In the genomic region with DNA sequence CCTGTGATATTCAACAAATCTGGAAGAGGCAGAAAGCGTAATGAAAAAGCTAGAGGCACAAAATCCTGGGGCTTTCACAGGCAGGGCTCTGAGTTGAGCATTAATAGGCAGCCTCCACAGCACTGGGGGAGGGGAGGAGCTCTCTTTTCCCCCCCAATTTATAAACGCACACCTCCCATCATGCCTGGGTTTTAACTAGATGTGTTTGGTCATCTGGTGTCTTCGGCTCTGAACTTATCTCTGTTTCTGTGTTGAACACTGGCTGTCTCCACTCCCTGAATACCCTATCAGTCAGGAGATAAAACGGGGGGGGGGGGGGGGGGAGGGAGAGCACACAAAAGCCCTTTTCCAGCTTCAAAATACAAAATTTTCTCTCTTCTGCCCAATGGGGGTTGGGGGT, we compare ENCODE assay signal across 16 mouse cellular contexts. TPM values are rescaled to one million over a fixed set of nuclear protein-coding genes. Genes with fewer than 3 reads are reported as not detected.
DNase-seq lines count a peak whose midpoint lies in the region; ATAC-seq and TF ChIP-seq lines count a peak whose summit lies in the region.
"Had no signal": no experiment of that assay in that cellular context is flagged by ENCODE, and none has a peak within 500 bp of the region (broad histone marks: within the 10 kb centered on the region; RNA-seq: fewer than 3 reads in every experiment).

No protein-coding gene starts in this region.

- H3K27ac ChIP-seq in heart, embryonic 11.5 days (ENCODE audit: low read depth, low read length) = no peak overlapping the region
- H3K27ac ChIP-seq in forebrain, embryonic 10.5 days = peak overlapping the region; percentile 93
- H3K27ac ChIP-seq in hindbrain, postnatal 0 days = peak overlapping the region; percentile 66; the same call in 1 of the 2 replicates
- peak overlapping the region; percentile 86 for H3K27ac ChIP-seq in midbrain, embryonic 15.5 days

- H3K4me2 ChIP-seq in heart, embryonic 11.5 days = peak overlapping the region; percentile 19; the same call in 1 of the 2 replicates
- no peak overlapping the region for H3K4me2 ChIP-seq in hindbrain, postnatal 0 days (ENCODE audit: low read depth, low read length)
- peak overlapping the region; percentile 21; the same call in 1 of the 2 replicates for H3K4me2 ChIP-seq in midbrain, embryonic 15.5 days

- no peak for ATAC-seq in heart, embryonic 11.5 days (replicated peaks; ENCODE audit: insufficient number of reproducible peaks, low FRiP score, low TSS enrichment)
- no peak for ATAC-seq in hindbrain, postnatal 0 days
- ATAC-seq in midbrain, embryonic 15.5 days (replicated peaks) = peak; percentile 23
- no peak for ATAC-seq in monocyte, adult 5-6 weeks (replicated peaks; ENCODE audit: insufficient number of reproducible peaks, low FRiP score, low TSS enrichment, poor library complexity, severe bottlenecking)

- peaks cover 8% of the 10 kb centered on the region for H3K27me3 ChIP-seq in heart, embryonic 11.5 days (ENCODE audit: control insufficient read depth, insufficient read depth, low read length)
- no peaks in the 10 kb centered on the region for H3K27me3 ChIP-seq in forebrain, embryonic 10.5 days (ENCODE audit: poor library complexity, severe bottlenecking)
- H3K27me3 ChIP-seq in hindbrain, postnatal 0 days (ENCODE audit: insufficient read depth, low read length) = no peaks in the 10 kb centered on the region
- H3K27me3 ChIP-seq in midbrain, embryonic 15.5 days (replicated peaks) = no peaks in the 10 kb centered on the region

- no peaks in the 10 kb centered on the region for H3K36me3 ChIP-seq in heart, embryonic 11.5 days (ENCODE audit: control insufficient read depth, insufficient read depth, low read length)
- H3K36me3 ChIP-seq in forebrain, embryonic 10.5 days (replicated peaks) = peaks cover 20% of the 10 kb centered on the region
- H3K36me3 ChIP-seq in hindbrain, postnatal 0 days (ENCODE audit: insufficient read depth, low read length) = no peaks in the 10 kb centered on the region
- no peaks in the 10 kb centered on the region for H3K36me3 ChIP-seq in midbrain, embryonic 15.5 days (replicated peaks)
- H3K36me3 ChIP-seq: G1E had no signal

- TF ChIP-seq CTCF in hindbrain, postnatal 0 days (IDR thresholded peaks at IDR 0.05; ENCODE audit: low read depth) = no peak

- 16% methylated on average over 4 of the region's 4 CpGs for WGBS in heart, embryonic 11.5 days (ENCODE audit: insufficient replicate concordance)
- WGBS in forebrain, embryonic 10.5 days = 13% methylated on average over 4 of the region's 4 CpGs
- WGBS in hindbrain, postnatal 0 days = 11% methylated on average over 4 of the region's 4 CpGs
- WGBS in midbrain, embryonic 15.5 days = 5% methylated on average over 4 of the region's 4 CpGs

- intact Hi-C loops in heart, postnatal 36 days (cut with DNase I) = no loop called here

- H3K9ac ChIP-seq in heart, embryonic 11.5 days (ENCODE audit: low read depth, low read length) = no peak overlapping the region
- no peak overlapping the region for H3K9ac ChIP-seq in hindbrain, postnatal 0 days (replicated peaks; ENCODE audit: low read length)
- 0 out of 2 replicates have a peak overlapping the region, but pooled peaks have one; percentile 9 for H3K9ac ChIP-seq in midbrain, embryonic 15.5 days

- H3K9me3 ChIP-seq in heart, embryonic 11.5 days (replicated peaks; ENCODE audit: control insufficient read depth, low read length) = no peaks in the 10 kb centered on the region
- H3K9me3 ChIP-seq in forebrain, embryonic 10.5 days = no peaks in the 10 kb centered on the region
- H3K9me3 ChIP-seq in hindbrain, postnatal 0 days (ENCODE audit: low read length) = no peaks in the 10 kb centered on the region
- H3K9me3 ChIP-seq in midbrain, embryonic 15.5 days = no peaks in the 10 kb centered on the region
- H3K9me3 ChIP-seq: G1E had no signal

- no peak overlapping the region for H3K4me3 ChIP-seq in heart, embryonic 11.5 days (ENCODE audit: low read depth, low read length)
- peak overlapping the region; percentile 34 for H3K4me3 ChIP-seq in forebrain, embryonic 10.5 days
- no peak overlapping the region for H3K4me3 ChIP-seq in hindbrain, postnatal 0 days (ENCODE audit: low read length)
- no peak overlapping the region for H3K4me3 ChIP-seq in midbrain, embryonic 15.5 days
- H3K4me3 ChIP-seq: erythroblast, embryonic 14.5 days; myocyte had no signal

- no peak for DNase-seq in heart, postnatal 36 days
- DNase-seq in forebrain, embryonic 10.5 days (ENCODE audit: extremely low spot score, low spot score) = peak; percentile 56
- no peak for DNase-seq in hindbrain, postnatal 0 days (ENCODE audit: low spot score)
- no peak for DNase-seq in adrenal gland, adult (ENCODE audit: inconsistent age in 2 of 2, low spot score in 1 of 2)
- no peak for DNase-seq in retina, postnatal 1 day
- DNase-seq: adrenal gland, adult 2 months; cerebellum, adult 8-10 months; heart, adult 11 months; kidney, adult 2 months; lung, adult 2 months had no signal

- peaks cover 13% of the 10 kb centered on the region for H3K4me1 ChIP-seq in heart, embryonic 11.5 days (ENCODE audit: control insufficient read depth, insufficient read depth, low read length)
- peaks cover 71% of the 10 kb centered on the region for H3K4me1 ChIP-seq in forebrain, embryonic 10.5 days
- peaks cover 40% of the 10 kb centered on the region for H3K4me1 ChIP-seq in hindbrain, postnatal 0 days (ENCODE audit: insufficient read depth, low read length)
- peaks cover 67% of the 10 kb centered on the region for H3K4me1 ChIP-seq in midbrain, embryonic 15.5 days

RNA-seq across cellular contexts. Expression of gene Srgap3, which starts 44.3 kb away (rescaled TPM):
- 0.77 and 1.2 TPM in 2 replicates for polyA plus RNA-seq in heart, embryonic 11.5 days (2014; fragmentation: Nextera tagmentation; extraction: Ambion mirVana)
- total RNA-seq in heart, postnatal 36 days (2021) = 1 to 10 TPM in 1 of 2 experiments, under 1 TPM in 1; 0.81 to 1.0 TPM
- polyA plus RNA-seq in forebrain, embryonic 10.5 days (2016; fragmentation: Nextera tagmentation; extraction: Ambion mirVana) = 14.8 and 16.5 TPM in 2 replicates
- total RNA-seq in hindbrain, postnatal 0 days (2014; rRNA removed) = 49.4 and 55.8 TPM in 2 replicates
- polyA plus RNA-seq in hindbrain, postnatal 0 days (2015; fragmentation: Nextera tagmentation; extraction: Ambion mirVana) = 20.6 and 23.7 TPM in 2 replicates
- 39.7 and 44.6 TPM in 2 replicates for polyA plus RNA-seq in midbrain, embryonic 15.5 days (2015; fragmentation: Nextera tagmentation; extraction: Ambion mirVana)
- total RNA-seq in monocyte, adult 5-6 weeks (2017) = 2.5 to 23.9 TPM (median 4.5 TPM) in 3 replicates
- polyA plus RNA-seq: G1E had no signal
